Mouse (Mus musculus) C2C12 (cell line): ENCODE measurements at regions not wholly inside any gene's neighbourhood (a gene's known extent, or its start where the extent isn't known, plus 50 kb on each side); places are given as distances from the start of the nearest gene placed in this dataset.
"Not testable (repeated sequence)": the region's sequence is repeated elsewhere in the genome, so short reads cannot be mapped to it uniquely, and the experiment has no call there.

ENCODE experiments used
- CEBPB ChIP-seq: IDR thresholded peaks from one replicate; pipeline ENCODE4 v1.6.1; 2011; ENCODE audit warnings: low read depth, mild to moderate bottlenecking, control low read depth, moderate library complexity
- CTCF ChIP-seq: IDR thresholded peaks from one replicate; pipeline ENCODE4 v1.5.1; 2011; ENCODE audit not compliant: control insufficient read depth, insufficient read depth, insufficient read length
- FOSL1 ChIP-seq: IDR thresholded peaks from one replicate; pipeline ENCODE4 v1.8.0; 2011; ENCODE audit warnings: mild to moderate bottlenecking, low read length; ENCODE audit not compliant: poor library complexity, insufficient read depth, severe bottlenecking
- MAX ChIP-seq: IDR thresholded peaks from one replicate; pipeline ENCODE4 v1.6.1; 2011; ENCODE audit warnings: mild to moderate bottlenecking, control low read depth
- MYOD1 ChIP-seq: IDR thresholded peaks from one replicate; pipeline ENCODE4 v1.6.1; 2011; ENCODE audit warnings: low read depth; ENCODE audit not compliant: control insufficient read depth, insufficient read length
- MYOG ChIP-seq: IDR thresholded peaks from one replicate; pipeline ENCODE4 v1.6.1; 2011; ENCODE audit not compliant: control insufficient read depth, insufficient read length; ENCODE audit errors: extremely low read depth
- USF1 ChIP-seq: IDR thresholded peaks from one replicate; pipeline ENCODE4 v1.6.1; 2011; ENCODE audit warnings: low read depth, mild to moderate bottlenecking, control low read depth, moderate library complexity

- not testable (repeated sequence) for TF ChIP-seq CTCF, MAX, USF1, MYOD1, CEBPB, MYOG, FOSL1
Observed at GRCm38 (mm10) chr3:58284371-58284770, 130.1 kb upstream of the Tsc22d2 start.
